In genomic region chr1:175716832-175717231, GRCm38 (mm10) we compare ENCODE assay signal across 11 mouse cellular contexts. TPM values are rescaled to one million over a fixed set of nuclear protein-coding genes. Genes with fewer than 3 reads are reported as not detected.
"Had no signal": no experiment of that assay in that cellular context is flagged by ENCODE, and none has a peak within 500 bp of the region (broad histone marks: within the 10 kb centered on the region; RNA-seq: fewer than 3 reads in every experiment).

No protein-coding gene starts in this region.

- DNase-seq: lung, adult 2 months; lung, postnatal 14 days; lung, postnatal 36 days; right cerebral cortex, postnatal 14 days; thymus, adult 2 months; thymus, postnatal 25 days; thymus, postnatal 4 days had no signal

RNA-seq across cellular contexts. Expression of gene Wdr64, which starts 18.4 kb away (rescaled TPM):
- total RNA-seq: megakaryocyte progenitor cell, adult 5-6 weeks; midbrain, postnatal 0 days; monocyte, adult 5-6 weeks; neutrophil, adult 5-6 weeks had no signal
